Mouse (Mus musculus): ENCODE measurements around the gene B230104I21Rik.

The B230104I21Rik gene

DNA sequence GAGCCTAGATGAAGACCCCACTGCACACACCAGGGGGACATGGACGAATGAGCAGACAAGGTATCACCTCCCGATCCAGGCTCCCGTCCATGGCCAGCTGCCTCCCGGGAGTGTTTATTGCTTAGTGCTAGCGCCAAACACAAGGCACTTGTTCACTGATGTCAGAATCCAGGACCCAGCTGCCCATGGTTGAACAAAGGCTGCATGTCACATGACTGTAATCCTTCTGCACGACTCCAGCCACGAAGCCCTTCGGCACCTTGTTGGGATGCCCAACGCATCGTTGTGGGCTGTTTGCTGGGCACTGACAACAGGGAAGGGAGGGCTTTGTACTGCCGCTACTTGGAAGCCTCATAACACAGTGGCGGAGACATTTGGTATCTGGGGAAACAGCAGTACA, at the start of gene B230104I21Rik:
Gene B230104I21Rik, plus strand, starts transcription at position 367 of the 400 bp plus-strand sequence.
- in situ Hi-C loops (cut with MseI, MboI), result no loop called here

DNA sequence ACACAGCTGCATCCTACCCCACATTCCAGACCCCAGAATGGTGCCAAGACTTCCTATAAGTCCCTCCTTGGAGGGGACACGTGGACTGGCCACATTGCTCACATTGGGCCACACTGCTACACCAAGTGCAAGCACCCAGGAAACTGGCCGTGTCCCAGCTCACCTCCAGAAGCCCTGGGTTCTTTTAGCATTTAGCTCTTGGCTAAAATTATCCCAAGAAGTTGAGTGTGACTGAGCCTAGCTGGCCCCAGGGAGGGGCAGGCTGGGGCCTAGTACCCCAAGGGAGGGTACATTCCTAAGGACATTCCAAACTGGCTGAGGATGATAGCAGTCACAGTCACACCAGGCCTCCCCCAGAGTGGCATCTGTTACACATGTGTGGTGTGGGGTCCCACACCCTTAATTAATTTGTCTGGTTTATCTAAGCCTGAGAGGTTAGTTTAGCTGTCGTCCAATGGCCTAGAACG, 42.2 kb upstream of the B230104I21Rik start:
- in situ Hi-C loops (cut with MseI, MboI), result no loop called here

DNA sequence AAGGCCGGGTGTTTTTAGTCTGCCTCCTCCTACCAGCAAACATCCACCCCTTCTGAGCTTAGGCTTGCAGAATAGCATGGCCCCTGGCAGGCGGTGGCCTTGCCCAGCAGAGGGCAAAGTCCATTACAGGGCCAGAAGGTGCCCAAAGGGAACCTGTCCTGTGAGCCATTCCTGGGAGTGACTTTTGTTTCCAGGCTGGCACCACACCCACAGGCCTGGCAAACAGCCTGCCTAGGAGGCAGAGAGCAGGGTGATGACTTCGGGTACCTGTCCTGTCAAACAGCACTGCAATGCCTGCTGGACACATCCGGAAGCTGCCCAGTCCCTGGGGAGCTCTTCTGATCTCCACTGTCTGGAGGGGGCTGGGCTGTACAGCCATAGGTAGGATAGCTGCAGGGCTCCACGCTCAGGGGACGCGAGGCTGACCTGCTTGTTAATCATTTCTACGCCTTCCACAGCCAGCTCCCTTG, 41.6 kb upstream of the B230104I21Rik start:
- in situ Hi-C loops (cut with MseI, MboI), result no loop called here

DNA sequence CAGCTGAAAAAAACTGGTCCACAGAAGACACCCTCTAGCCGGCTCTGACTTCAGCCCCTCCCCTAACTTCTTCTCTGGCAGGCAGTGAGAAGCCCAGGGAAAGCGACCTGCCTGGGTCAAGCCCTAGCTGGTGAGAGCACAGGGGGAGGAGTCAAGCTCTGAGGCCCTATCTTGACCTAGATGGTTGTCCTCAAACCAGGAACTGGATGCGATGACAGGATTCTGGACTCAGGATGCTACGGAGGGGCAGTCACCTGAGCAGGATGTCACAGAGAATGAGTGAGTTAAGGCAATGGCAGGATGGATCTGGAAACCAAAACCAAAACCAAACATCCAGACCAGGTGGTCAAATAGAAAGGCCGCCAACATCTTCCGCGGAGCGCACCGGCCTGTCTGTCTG, 38.2 kb upstream of the B230104I21Rik start:
- in situ Hi-C loops (cut with MseI, MboI), result no loop called here

DNA sequence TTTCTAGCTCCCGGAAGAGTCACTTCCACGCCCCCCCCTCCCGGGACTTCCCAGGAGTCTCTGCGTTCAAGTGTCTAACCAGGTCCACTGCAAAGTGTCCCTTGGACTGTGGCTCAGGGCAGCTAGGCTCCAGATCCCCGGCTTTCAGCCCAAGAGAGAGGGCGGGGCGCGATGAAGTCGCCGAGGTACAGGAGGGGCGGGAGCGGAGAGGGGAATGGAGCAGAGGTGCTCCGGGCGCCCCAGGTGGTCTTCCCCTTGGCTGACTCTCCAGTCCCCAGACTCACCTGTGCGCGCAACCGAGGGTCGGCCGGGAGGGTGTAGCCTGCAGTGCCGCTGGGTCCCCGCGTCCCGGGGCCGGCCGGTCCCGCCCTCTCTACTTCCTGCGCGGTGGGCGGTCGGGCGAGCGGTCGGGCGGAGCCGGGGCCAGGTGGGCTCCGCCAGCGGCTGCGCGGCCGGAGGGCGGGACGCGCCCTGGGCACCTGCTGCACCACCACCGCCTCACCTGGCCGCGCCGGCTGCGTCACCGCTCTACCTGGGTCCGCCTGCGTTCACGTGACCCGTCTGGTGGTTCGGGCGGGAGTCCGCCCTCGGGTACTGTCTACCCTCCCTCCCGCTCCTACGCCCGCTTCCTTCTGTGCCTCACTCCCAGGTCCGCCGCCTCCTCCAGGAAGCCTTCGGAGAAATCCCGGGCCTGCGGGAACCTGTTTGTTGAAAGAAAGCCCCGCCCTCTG, 36.2 kb upstream of the B230104I21Rik start:
- in situ Hi-C loops (cut with MseI, MboI), result no loop called here

DNA sequence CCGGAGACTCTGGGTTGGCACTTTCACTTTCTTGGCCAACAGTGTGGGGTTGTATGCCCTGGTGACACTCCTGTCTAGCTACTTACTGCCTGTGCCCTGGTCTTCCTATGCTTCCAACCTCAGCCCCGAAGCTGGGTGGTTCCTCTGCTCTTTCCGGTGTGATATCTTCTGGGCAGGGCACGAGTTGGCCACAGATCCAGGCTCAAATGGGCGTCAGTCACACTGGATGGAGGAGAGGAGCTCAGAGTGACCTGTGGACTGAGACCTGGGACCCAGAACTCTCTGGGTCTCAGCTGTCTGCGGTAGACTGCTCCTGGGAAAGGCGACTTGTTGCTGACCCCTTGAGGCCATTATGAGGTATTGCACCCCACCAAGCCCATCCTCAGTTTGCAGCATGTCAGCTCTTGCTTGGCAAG, 34.5 kb upstream of the B230104I21Rik start, which contains the start of gene Arhgef16:
Gene Arhgef16, minus strand, starts transcription at position 211 of the 416 bp plus-strand sequence.
- in situ Hi-C loops (cut with MseI, MboI), result no loop called here

DNA sequence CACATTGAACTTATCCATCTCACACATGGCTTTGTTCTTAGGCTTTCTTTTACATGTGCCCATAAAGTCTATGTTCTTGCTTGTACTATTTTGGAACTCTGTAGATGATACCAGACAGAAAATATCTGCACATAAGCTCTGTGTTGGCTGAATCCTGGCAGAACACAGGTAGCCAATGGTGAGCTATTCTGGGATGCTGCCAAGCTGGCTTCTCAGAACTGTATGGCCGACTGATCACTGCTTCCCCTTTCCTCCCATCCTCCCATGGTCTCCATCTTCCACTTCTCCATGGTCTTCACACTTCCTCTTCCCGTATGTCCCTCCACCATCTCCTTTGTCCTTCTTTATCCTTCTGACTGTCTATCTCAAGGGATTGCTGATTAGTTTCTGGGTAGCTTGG, 26.8 kb upstream of the B230104I21Rik start:
- in situ Hi-C loops (cut with MseI, MboI), result no loop called here

DNA sequence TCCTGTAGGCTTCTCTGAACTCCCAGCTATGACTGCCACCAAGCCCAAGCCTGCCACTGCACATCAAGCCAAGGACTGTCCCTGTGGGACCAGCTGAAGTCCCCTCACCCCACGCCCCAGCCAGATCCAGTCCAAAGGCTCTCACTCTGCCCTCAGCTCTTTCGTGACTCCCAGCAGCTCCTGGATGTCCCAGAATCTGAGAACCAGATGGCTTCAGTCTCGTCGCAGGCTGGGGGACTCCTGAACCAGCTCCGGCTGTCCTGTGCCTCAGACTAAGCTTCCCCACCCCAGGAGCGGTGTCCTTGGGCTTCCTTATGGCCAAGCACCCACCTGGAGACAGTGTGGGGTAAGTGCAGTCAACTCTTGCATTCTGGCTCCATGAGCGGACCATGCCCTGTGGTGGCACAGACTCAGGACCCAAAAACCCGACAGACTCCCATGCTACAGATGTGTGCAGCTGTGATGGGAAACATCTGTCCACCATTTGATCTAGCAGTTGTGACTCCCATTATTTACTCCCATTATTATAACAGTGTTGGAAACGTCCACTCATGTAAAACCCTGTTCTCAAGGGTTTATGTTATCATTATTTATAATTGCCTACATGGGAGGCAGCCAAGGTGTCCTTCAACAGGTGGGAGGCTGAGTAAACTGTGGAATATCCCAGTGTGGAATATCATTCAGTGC, 25.2 kb upstream of the B230104I21Rik start:
- in situ Hi-C loops (cut with MseI, MboI), result no loop called here

DNA sequence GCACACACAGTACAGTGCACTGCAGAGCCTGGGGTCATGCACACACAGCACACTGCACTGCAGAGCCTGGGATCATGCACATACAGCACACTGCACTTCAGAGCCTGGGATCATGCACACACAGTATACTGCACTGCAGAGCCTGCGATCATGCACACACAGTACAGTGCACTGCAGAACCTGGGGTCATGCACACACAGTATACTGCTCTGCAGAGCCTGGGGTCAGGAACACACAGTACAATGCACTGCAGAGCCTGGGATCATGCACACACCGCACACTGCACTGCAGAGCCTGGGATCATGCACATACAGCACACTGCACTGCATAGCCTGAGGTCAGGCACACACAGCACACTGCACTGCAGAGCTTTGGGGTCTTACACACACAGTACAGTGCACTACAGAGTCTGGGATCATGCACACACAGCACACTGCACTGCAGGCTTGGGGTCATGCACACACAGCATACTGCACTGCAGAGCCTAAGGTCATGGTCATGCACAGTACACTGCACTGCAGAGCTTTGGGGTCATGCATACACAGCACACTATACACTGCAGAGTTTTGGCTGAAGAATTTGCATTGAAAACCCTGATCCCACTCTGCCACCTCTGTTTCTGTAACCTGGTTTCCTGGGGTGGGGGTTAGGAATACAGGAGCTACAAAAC, 23.6 kb upstream of the B230104I21Rik start:
- in situ Hi-C loops (cut with MseI, MboI), result no loop called here

DNA sequence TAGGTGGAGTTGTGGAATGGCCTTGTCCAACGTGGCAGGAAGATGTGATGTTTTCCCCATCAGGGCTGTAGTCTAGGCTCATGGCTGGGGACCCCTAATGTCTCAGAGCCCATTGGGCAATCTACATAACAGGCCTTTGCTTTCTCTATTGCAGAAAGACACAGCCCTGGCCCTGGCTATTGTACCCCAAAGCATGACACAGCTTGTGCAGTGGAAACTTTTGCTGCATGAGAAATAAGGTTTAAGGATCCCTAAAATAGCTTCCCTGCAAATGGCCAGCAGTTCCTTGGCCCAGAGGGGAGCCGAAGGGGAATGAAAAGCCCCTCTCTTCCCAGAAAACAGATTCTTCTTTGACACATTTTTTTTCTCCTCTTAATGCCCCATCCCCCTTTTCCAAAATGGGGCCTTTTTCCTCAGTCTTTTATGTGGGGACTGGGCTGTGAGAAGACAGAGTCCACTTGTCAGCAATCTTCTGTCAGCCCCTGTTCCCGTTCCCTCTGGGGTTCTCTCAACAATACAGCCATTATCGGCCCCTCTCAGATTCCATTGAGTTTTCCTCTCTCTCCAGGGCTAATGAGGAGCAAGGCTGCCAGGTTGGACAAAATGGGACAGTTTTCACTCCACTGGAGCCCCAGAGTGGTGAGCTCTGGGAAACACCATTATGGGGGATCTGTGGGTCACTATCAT, 22.8 kb upstream of the B230104I21Rik start:
- in situ Hi-C loops (cut with MseI, MboI), result no loop called here

DNA sequence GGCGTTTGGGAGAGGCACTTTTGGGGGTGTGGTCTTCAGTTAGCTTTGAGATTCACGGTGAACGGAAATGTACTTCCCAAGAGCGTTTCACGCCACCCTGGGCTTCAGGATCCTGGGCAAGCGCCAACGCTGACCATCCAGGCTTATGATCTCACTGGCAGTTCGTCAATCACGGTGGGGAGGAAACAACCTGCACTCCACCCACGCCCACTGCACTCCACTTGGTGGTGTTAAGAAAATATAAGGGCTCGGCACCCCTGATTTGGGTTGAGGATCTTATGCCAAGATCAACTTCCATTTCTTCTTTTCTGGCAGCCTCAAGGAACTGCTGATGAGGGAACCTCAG, 22.3 kb upstream of the B230104I21Rik start:
- in situ Hi-C loops (cut with MseI, MboI), result no loop called here

DNA sequence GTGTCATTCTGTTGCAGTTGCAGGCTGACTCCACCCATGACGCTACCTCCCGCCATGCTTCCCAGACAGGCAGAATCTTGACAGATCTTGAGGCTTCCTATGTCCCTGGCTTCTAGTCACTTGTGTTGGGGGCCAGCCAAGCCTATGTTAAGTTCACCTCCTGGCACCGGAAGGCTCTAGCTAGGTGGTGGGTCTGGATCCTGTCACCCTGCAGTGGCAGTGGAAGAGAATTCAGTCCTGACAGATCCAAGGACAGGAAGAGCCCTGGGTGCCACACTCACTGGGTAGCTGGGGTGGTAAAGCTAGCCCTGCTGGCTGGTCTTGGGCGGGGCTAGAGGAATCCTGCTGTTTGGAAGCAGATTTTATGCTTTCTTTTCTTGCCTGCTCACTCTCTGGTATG, 10.5 kb upstream of the B230104I21Rik start:
- in situ Hi-C loops (cut with MseI, MboI), result loop anchor here in 1 of 2 experiments (10.0 kb wide), 1 partner anchor 499 kb away; no protein-coding TSS in a partner anchor

DNA sequence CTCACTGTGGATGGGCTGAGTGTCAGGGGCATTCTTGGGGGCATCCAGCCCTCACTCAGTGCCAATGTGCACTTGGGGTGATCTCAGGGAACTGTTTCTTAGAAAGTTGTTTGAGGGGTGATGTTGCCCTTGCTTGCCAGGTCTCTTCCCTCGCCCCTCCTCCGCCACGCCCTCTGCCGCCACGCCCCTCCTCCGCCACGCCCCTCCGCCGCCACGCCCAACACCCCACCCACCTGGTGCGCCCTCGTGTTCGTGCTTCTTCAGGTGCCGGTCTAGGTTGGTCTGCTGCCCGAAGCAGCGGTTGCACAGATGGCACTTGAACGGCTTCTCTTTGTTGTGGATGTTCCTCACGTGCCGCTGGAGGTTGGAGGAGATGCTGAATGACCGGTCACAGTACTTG, 7.5 kb upstream of the B230104I21Rik start:
- in situ Hi-C loops (cut with MseI, MboI), result loop anchor here in 1 of 2 experiments (10.0 kb wide), 1 partner anchor 496 kb away; no protein-coding TSS in a partner anchor

DNA sequence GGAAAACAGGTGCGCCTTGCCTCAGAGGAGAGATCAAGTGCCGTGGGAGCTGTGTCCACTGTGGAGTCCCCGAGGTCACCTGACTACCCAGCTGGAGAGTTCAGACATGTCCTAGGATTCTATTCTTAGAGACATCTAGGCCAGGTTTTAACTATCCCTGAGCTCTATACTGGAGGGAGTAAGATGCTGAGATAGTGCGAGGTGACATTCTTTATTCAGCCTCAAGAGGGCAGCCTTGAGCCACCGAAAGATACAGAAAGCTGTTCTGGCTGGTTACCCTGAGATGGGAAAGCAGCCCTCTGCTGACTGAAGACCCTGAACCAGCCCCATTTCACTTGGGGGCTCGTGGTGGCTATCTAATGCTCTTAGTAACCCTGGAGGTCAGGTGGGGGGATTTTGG, 7.1 kb upstream of the B230104I21Rik start:
- in situ Hi-C loops (cut with MseI, MboI), result loop anchor here in 1 of 2 experiments (10.0 kb wide), 1 partner anchor 496 kb away; no protein-coding TSS in a partner anchor

DNA sequence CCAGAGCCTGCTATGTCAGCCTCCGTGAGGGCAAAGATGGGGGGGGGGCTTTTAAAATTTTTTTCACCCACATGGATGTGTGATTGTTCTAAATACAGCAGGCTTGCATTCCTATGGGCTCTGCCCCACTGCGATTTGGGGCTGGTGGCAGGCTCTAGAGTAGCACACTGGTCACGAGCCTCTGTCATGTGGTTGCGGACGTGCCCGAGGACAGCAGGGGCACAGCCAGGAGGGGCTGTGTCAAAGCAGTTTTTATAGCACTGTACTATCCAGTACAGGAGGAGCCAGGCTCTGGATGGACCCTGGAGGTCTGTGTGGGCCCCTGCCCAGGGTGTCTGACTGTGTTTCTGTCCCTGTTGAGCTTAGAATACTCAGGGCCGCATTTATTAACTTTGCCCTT, 5.9 kb upstream of the B230104I21Rik start:
- in situ Hi-C loops (cut with MseI, MboI), result no loop called here

DNA sequence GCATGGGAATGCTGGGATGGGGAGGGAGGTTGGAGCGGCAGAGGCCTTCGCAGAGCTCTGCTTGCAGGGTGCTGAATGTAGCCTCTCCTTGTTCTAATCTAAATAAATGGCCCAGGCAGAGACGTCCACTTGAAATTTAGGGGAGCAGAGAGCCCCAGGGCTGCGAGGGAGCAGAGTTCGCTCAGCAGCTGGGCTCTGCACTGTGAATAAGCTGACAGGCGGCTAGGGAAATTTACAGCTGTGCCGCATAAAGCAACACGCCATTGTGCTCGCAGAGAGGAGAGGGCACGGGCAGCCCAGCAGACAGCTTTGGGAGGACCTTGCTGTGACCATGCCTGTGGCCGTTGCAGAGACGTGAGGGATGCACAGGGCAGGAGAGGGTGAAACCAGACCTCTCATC, 4.7 kb upstream of the B230104I21Rik start:
- in situ Hi-C loops (cut with MseI, MboI), result no loop called here

DNA sequence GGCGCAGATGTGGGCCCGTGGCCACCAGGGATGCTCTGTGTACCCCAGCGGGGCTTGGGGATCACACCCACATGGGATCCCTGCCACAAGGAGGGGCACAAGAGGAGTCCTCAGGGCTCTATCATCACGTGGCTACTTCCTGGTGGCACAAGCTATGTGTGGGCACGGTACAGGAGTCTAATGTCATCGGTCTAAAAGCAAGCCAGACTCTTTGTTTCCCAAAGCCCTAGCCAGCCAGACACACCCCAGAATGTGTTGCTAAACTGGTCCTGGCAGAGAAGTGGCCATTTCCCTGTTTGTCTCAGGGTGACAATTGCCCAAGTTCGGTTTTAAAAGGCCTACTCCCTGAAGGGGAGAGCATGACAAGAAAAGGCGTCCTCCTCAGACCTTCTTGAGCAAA, 2.6 kb upstream of the B230104I21Rik start:
- in situ Hi-C loops (cut with MseI, MboI), result no loop called here

DNA sequence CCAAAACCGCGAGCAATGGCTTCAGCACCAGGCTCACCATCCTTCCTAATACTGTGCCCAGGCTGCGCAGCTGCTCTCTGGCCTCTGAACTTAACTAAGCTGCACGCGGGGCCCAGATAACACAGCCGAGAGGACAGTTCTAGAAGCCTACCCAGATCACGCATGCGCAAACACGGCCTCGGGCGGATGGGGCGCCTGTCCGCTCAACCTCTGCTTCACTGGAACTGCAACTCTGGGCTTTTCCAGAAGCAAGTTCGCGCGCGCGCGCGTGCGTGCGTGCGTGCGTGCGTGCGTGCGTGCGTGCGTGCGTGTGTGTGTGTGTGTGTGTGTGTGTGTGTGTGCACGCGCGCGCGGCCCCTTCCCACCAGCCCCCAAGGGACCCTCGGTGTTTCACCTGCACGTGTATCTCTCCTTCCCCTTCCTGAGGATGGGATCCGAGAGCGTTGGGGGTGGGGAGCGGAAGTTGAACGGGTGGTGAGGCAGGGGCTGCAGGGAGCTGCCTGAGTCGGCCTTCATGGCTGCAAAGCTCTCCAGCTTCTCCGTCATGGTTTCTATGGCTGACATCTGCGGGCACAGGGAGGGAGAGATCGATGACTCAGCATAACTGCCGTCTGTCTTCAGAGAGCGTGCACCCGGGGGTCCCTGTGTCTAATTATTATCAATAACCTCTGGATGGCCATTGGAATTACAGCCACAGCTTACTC, 1.1 kb upstream of the B230104I21Rik start:
- in situ Hi-C loops (cut with MseI, MboI), result no loop called here

DNA sequence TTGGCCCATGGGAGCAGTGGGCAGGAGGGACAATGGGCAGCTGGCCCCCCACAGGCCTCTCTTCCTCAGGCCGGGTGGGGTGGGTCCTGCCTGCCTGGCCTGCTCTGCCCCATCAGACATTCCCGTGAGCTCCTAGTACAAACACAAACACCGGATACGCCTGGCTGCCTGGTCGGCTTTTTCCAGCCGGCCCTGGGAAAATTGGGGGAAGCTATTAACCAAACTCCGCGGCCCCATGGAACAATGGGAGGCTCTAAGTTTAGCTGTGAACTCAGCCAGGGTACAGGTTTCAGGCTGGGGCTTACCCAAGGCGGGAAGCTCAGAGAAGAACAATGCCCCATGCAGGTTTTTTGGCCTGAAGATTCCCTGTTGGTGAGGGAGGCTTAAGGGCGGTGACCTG, 723 bp downstream of the B230104I21Rik start:
- in situ Hi-C loops (cut with MseI, MboI), result no loop called here

DNA sequence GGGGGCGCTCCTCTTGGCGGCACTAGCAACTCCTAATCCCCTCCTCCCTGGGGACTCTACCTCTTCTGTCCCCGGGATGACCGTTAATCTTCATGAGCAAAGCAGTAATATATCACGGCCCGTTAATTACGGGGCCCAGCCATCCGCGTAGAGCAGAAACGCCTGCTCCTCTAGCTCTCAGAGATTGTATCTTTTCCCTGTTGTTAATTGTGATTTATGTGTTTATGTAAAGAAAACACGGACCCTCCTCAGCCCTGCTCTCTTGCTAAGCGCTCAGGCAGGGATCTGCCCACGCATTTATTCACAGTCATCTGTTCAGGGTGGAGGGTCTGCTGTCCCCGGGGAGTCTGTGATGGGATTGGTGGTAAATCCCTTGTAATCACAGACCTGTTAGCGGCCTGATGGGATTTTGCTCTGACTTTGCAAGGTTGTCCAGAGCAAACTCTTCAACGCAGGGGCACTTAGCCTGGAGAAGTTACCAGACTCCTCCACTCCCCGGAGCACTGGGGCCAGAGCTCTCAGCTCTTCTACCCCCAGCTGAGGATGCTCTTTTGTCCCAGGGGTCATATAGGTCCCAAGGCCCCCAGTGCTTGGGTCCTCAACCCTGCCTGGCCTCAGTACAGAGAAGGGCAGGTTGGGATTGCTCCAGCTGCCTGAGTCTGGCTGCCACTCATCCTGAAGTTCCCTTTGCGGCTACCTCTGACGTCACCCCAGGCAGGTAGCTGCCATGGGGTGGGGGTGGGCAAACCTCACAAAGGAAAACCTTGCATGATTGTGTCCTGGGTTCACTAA, 11.0 kb downstream of the B230104I21Rik start:
- in situ Hi-C loops (cut with MseI, MboI), result no loop called here
